Mouse (Mus musculus) T-helper 2 cell (primary cell): ENCODE data around the gene Fam151a.
"Not testable (repeated sequence)": the region's sequence is repeated elsewhere in the genome, so short reads cannot be mapped to it uniquely, and the experiment has no call there.

Experiments used
- in situ Hi-C: fragments of 300-600 bp; cut with MboI, MseI; formaldehyde crosslinking; loops from one replicate; pipeline ENCODE4 v1.15.1; 2025; ENCODE audit warnings: high pct_unique_total_duplicates

Gene Fam151a

GRCm38 (mm10) chr4:106733636-106734035, at the start of gene Fam151a:
Fam151a (plus strand) TSS chr4:106733889.
- in situ Hi-C loops: no loop called here

DNA sequence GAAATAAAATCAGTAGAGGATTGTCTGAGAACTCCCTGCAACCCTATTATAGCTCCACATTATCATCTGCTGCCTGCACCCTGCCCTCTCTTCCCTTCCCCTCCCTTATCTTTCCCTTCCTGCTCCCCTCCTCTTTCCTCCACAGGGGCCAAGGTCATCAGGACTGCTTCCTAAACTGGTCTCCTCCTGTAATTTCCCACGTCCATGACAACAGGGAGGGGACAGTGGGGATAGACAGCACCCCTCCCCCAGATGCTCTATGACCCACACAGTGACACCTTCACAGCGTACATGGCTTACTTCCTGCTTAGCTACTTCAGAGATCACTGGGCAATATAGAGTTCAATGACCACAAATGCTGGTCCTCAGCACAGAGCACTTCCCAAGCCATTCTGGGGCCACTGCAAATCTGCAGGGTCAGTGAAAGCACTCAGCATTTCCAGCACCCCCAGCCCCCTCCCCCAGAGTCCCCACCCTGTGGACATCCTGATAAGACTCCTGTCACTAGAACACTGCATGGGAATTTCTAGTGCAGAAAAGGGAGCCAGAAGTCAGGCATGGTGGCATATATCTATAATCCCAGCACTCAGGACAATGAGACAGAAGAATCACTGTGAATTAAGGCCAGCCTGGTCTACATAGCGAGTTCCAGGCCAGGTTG, 44.9 kb upstream of the Fam151a start:
- in situ Hi-C loops: no loop called here

DNA sequence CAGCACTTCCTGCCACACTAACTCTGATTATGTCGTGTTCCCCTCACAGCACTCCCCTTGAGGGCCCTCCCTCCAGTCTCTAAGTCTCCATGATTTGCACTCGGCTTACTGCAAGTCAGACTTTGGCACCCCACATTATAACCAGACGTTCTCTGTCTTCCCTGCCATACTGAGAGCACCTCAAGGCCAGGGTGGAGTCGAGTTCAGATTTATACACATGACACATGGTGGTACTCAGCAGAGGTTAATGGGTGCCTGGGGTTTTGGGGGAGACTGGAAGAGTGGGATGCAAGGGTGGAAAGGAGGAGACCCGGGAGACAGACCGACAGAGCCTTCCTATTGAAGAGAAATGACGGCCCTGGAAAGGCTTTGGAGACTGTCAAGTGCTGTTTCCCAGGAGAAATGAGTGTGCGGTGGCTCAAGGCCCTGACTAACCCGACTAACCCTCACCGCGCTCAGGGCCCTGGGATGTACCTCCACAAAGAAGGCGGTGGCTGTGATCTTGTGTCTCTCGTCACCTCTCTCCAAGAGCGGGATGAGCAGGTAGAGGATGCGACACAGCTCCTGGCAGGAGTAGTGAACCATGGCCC, 39.8 kb upstream of the Fam151a start:
- in situ Hi-C loops: loop anchor here (10.0 kb wide), 1 partner anchor 669 kb away; no protein-coding TSS in a partner anchor

DNA sequence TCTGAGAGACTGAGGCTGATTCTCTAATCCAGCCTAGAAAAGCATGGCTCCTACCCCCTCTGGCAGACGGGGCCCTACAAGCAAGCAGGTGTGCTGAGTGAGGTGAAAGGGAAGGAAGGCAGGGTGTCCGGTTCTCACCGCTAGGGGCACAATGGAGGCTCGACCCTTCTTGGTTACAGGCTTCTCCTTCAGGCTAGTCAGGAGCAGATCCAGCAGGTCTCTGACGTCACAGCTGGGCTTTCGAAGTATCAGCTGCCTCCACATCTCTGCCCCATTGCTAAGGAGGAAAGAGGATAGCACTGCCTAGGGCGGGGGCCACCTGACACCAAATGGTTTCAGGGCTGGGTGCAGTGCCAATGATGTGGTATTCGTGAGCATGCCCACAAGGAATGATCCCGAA, 33.7 kb upstream of the Fam151a start:
- in situ Hi-C loops: loop anchor here (10.0 kb wide), 1 partner anchor 675 kb away; no protein-coding TSS in a partner anchor

GRCm38 (mm10) chr4:106700798-106701197, 32.9 kb upstream of the Fam151a start:
- in situ Hi-C loops: no loop called here

DNA sequence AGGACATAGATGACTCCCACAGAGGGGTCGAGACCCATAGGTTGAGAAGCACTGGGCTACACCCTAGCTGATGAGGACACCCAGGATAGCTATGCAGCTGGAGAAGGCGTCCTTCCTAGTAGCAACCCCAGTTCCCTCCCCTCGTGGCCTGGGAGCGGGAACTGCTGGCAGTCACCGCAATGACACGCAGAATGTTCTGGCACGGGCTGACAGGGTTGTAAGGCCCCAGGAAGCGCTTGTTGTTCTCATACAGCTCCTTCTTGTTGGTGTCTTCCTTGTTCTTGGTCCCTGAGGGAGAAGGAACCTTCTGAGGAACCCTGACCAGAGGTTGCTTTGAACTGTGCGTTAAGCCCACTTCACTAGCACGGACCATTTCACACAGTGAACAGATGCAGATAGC, 29.7 kb upstream of the Fam151a start:
- in situ Hi-C loops: no loop called here

GRCm38 (mm10) chr4:106704416-106704815, 29.3 kb upstream of the Fam151a start:
- in situ Hi-C loops: no loop called here

DNA sequence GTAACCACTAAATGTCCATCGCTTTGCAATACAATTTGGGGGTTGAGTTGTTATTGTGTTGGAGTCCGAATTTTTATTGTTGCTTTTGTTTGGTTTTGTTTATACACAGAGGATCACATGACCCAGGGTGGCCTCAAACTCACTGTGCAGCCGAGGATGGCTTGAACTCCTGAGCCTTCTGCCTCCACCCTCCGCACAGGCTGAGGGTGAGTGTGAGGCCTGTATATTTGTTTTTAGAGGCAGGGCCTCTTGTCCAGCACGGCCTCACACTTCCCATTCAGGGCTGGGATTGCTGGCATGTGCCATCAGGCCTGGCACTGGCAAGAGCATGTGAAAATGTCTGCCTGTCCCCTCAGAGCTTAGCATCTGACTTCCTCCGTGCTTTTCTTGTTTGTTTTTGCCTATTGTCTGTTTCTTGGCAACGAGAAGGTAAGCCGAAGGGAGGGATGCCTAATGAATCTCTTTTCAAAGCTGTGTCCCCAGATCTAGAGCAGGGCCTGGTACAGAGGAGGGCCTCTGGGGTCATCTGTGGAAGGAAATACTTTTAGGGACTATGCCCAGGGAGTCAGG, 28.5 kb upstream of the Fam151a start:
- in situ Hi-C loops: loop anchor here (5.0 kb wide), 1 partner anchor 73 kb away; no protein-coding TSS in a partner anchor

- in situ Hi-C loops: loop anchor here (5.0 kb wide), 1 partner anchor 76 kb away; no protein-coding TSS in a partner anchor
Observed at GRCm38 (mm10) chr4:106707957-106708356, 25.7 kb upstream of the Fam151a start.

DNA sequence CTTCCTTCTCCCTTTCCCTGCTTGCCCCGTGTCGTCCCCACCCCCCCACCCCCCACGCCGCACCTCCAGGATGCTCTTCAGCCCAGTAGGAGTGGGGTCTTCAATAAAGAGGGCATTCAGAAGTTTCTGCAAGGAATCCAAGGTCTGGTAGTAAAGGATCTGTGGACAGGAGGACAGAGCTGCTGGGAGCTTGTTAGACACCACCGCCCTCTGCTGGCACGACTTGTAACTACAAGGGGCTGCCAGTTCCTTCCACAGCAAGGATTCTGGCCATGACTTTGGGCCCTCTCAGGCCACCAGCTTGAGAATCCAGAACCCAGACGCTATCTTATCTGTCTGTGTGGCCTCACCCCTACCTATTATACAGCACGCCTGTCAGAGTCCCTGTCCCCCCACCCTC, 25.3 kb upstream of the Fam151a start:
- in situ Hi-C loops: loop anchor here (5.0 kb wide), 1 partner anchor 76 kb away; no protein-coding TSS in a partner anchor

GRCm38 (mm10) chr4:106713622-106714021, 20.1 kb upstream of the Fam151a start:
- in situ Hi-C loops: no loop called here

GRCm38 (mm10) chr4:106720631-106721030, 13.1 kb upstream of the Fam151a start:
- in situ Hi-C loops: no loop called here

DNA sequence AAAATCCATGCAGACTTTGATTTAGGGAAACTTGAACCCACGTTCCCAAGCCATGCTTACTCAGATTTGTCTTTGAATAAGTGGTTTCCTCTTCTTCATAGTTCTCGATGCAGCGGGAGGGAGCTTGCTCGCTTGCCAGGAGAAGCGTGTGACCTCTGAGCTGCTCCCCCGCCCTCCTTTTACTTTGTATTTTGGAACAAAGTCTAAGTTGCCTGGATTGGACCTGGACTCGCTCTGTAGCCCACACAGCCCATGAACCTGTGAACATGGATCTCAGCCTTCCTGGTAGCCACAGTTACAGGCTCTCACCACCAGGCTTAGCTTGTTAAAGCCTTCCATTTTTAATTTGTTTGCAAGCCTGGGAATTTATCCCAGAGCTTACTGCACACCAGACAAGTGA, 2.9 kb upstream of the Fam151a start, which contains the start of gene Mroh7:
TSS of gene Mroh7 (minus strand) at position 112 of the 400 bp plus-strand sequence.
- in situ Hi-C loops: no loop called here

- in situ Hi-C loops: not testable (repeated sequence)
Observed at GRCm38 (mm10) chr4:106736884-106737283, 3.2 kb downstream of the Fam151a start.

GRCm38 (mm10) chr4:106737904-106738303, 4.2 kb downstream of the Fam151a start:
- in situ Hi-C loops: no loop called here

DNA sequence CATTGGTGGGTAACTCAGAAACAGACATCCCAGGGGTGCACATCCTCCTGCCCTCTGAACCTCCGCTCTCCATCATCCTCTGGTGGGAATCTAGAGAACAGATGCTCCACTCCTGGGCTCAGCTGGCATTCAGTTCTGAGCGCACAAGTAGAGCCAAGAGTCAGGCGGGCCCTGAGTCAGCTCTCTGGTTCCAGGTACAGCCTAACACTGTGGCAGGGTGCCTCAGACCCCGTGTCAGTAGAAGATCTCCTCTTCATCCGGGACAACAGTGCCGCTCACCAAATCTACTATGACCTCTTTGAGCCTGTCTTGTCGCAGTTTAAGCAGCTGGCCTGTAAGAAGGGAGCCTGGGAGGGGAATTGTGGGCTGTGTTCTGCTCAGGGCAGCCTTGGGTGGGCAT, 12.2 kb downstream of the Fam151a start:
- in situ Hi-C loops: no loop called here

- in situ Hi-C loops: no loop called here
Observed at GRCm38 (mm10) chr4:106747001-106747580, 13.4 kb downstream of the Fam151a start.

GRCm38 (mm10) chr4:106749699-106750098, 16.0 kb downstream of the Fam151a start:
- in situ Hi-C loops: no loop called here

DNA sequence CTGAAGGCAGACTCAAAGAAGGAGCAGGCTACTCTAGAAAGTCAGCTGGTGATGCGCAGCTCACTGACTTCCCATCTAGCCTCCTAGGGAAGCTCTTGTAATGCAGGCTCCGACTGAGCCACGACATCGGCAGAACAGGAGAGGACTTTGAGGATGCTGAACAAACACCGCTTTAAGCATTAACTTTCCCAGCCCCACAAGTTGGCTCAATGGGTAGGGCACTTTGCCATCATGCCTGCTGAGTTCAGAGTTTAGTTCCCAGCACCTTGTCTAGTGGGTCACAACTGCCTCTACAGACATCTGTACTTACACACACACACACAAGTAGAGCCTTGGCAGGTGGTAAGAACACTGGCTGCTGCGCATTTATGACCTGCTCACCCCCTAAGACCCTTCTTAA, 18.0 kb downstream of the Fam151a start:
- in situ Hi-C loops: no loop called here

DNA sequence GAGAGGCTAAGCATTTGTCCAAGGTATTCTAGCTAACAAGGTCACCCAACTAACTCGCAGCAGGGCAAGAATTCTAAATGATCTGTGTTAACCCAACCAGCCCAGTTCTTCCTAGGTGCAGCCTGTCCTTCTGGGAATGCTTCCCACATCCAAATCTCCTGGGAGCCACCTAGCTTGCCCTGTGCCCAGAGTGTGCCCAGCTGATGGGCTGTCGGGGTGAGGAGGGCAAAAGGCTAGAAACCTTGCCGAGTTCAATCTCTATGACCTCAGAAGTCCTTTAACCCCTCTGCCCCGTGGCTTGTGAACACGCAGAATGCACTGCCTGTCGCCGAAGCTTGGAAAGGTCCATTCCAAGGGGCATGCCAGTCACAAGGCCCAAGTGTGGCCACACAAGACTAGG, 30.5 kb downstream of the Fam151a start:
- in situ Hi-C loops: loop anchor here (5.0 kb wide), 1 partner anchor 98 kb away; no protein-coding TSS in a partner anchor

- in situ Hi-C loops: no loop called here
Observed at GRCm38 (mm10) chr4:106769306-106769705, 35.6 kb downstream of the Fam151a start.

DNA sequence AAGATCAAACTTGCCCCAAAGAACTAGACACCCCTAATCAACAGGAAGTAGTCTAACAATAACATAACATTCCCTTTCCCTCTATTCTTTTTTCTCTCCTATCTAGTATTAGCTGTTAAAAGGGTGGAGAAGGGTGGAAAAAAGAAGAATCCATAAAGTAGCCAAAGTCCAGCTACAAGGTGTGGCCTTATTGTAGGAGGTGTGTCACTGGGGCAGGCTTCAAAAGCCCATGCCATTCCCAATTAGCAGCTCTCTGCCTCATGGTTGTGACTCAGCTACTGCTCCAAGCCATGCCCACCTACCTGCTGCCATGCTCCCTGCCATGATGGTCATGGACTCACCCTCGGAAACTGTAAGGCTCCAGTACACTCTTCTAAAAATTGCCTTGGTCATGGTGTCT, 38.9 kb downstream of the Fam151a start:
- in situ Hi-C loops: no loop called here
